In the genomic region with DNA sequence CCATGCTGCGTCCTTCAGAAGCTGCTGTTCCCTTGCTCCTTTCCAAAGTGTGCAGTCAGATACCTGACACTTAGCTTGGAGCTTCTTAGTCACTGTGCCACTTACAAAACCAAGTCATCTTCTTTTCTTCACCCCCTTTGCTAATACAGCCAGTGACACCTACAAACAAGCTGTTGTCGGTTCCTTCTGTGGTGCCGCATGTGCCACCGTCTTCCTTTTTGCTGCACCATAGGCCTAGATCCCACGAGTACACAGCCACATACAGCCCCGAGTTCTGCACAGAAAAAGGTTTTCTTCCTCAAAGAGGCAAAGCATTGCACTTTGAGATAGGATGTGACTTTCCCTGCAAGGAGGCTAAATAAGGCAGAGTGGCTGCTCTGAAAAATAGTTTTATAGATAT, we compare ENCODE assay signal across 14 mouse cellular contexts.
"Had no signal": no experiment of that assay in that cellular context is flagged by ENCODE, and none has a peak within 500 bp of the region (broad histone marks: within the 10 kb centered on the region; RNA-seq: fewer than 3 reads in every experiment).

No protein-coding gene starts in this region.

- DNase-seq: kidney, adult 8-10 months; kidney, postnatal 25 days; liver; liver, embryonic 13.5 days; liver, postnatal 0 days; lung, postnatal 14 days; thymus, postnatal 36 days had no signal

- H3K4me3 ChIP-seq: limb, embryonic 12.5 days; liver, embryonic 13.5 days; lung, embryonic 15.5 days; megakaryocyte, embryonic 14.5 days; midbrain, embryonic 15.5 days; neural tube, embryonic 12.5 days; stomach, embryonic 15.5 days had no signal

- H3K27ac ChIP-seq: limb, embryonic 12.5 days; liver, embryonic 13.5 days; lung, embryonic 15.5 days; macrophage; midbrain, embryonic 15.5 days; neural tube, embryonic 12.5 days; stomach, embryonic 15.5 days had no signal
